Mouse (Mus musculus) kidney, embryonic 15.5 days (tissue): Measurements from ENCODE around the gene Otx1. TPM values are rescaled to one million over a fixed set of nuclear protein-coding genes. Genes with fewer than 3 reads are reported as not detected.

Source experiments
- ATAC-seq: fragments of 200-750 bp; cut with Nextera tagmentation; replicated peaks from 2 replicates; pipeline ENCODE4 v1.8.0; 2017; ENCODE audit warnings: moderate TSS enrichment; ENCODE audit not compliant: low FRiP score
- H3K27ac ChIP-seq: fragments of 300-500 bp; sonication (generic); 2 replicates; pipeline ENCODE4 v1.5.1; 2015; ENCODE audit warnings: mild to moderate bottlenecking, inconsistent platforms
- H3K27me3 ChIP-seq: fragments of 300-500 bp; sonication (generic); 2 replicates; pipeline ENCODE4 v1.6.1; 2015; ENCODE audit warnings: inconsistent platforms
- H3K36me3 ChIP-seq: fragments of 300-500 bp; sonication (generic); 2 replicates; pipeline ENCODE4 v1.6.1; 2015; ENCODE audit warnings: inconsistent platforms
- H3K4me1 ChIP-seq: fragments of 300-500 bp; sonication (generic); 2 replicates; pipeline ENCODE4 v1.6.1; 2015; ENCODE audit warnings: inconsistent platforms
- H3K4me2 ChIP-seq: fragments of 300-500 bp; sonication (generic); 2 replicates; pipeline ENCODE4 v1.6.1; 2015; ENCODE audit warnings: moderate library complexity, mild to moderate bottlenecking, inconsistent platforms
- H3K4me3 ChIP-seq: fragments of 300-500 bp; sonication (generic); replicated peaks from 2 replicates; pipeline ENCODE4 v1.5.1; 2015; ENCODE audit warnings: mild to moderate bottlenecking, inconsistent platforms
- H3K9ac ChIP-seq: fragments of 300-500 bp; sonication (generic); 2 replicates; pipeline ENCODE4 v1.6.1; 2015; ENCODE audit warnings: mild to moderate bottlenecking, inconsistent platforms
- H3K9me3 ChIP-seq: fragments of 300-500 bp; sonication (generic); replicated peaks from 2 replicates; pipeline ENCODE4 v1.6.1; 2016; ENCODE audit warnings: inconsistent platforms
- WGBS: fragments of 180-500 bp; shearing (Covaris S2); methylation state at CpG from one replicate; pipeline ENCODE4 v1.1.7; 2015; ENCODE audit warnings: mixed read lengths; 5-methylcytosine and 5-hydroxymethylcytosine counted together
- polyA plus RNA-seq: library from polyadenylated mRNA; unstranded; fragments of >200 nt; fragmentation: Nextera tagmentation; extraction: Ambion mirVana; gene quantifications from 2 replicates; pipeline ENCODE4 v1.2.1, GENCODE M21; 2015

Otx1 gene
- polyA plus RNA-seq: 0.14 TPM in 1 of 2 replicates, not detected in the other

DNA sequence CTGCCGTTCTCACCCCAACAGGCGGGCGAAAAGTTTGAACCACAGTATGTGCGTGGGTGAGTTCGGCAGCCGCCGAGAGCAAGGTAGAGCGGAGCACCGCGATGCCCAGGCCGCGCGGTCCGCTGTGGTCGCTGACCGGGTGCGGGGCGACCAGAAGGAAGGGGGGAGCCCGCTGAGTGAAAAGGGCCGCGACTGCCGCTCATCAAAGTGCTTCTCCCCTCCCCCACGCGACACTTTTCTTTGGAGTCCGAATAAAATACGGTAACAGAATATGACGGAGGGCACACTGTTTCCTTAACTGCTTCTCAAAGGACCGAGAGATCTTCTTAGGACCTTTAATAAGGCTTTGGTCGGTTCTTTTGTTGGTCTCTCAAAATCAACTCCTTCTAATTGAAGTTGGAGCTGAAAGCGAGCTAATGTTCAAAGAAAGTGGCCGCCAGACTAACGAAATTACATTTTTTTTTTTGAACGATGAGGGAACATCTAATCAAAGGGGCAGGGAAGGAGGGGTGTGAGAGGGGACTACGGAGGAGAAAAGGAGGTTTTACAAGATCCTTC lies at the start of gene Otx1:
Gene Otx1, minus strand, starts transcription at position 115 of the 558 bp plus-strand sequence.
- peak within 1 kb of the TSS; percentile 49 for H3K4me3 ChIP-seq
- H3K9me3 ChIP-seq: no peaks in the 10 kb centered on the region
- under 1% methylated on average over 34 of the region's 34 CpGs for WGBS
- no peak within 1 kb of the TSS for H3K27ac ChIP-seq
- peak within 1 kb of the TSS; percentile 92 for H3K4me2 ChIP-seq
- peaks cover 97% of the 10 kb centered on the region for H3K27me3 ChIP-seq
- ATAC-seq: no peak
- H3K9ac ChIP-seq: peak within 1 kb of the TSS; percentile 32; the same call in 1 of the 2 replicates
- H3K4me1 ChIP-seq: peaks cover 56% of the 10 kb centered on the region
- no peaks in the 10 kb centered on the region for H3K36me3 ChIP-seq

DNA sequence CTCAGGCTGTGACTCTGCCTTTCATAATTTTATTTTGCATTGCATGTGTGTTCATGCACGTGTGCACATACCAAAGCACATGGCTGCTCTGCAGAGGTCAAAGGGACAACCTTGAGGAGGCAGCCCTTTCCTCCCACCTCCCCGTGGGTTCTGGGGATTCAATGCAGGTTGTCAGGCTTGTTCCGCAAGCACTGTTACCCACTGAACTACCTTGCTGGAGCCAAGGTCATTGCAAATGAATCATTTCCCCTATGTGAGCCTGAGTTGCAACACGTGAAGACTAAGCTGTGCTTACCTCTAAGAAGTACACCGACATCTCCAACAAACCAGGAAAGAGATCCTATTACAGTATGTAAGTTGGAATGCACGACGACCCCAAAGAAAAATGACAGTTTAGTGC lies 48.2 kb upstream of the Otx1 start:
- Histone ChIP-seq H3K9me3 (no peaks in the 10 kb centered on the region), H3K4me3 (no peak overlapping the region), H3K4me2 (no peak overlapping the region), H3K27me3 (no peaks in the 10 kb centered on the region), H3K4me1 (no peaks in the 10 kb centered on the region), H3K9ac (no peak overlapping the region), H3K27ac (no peak overlapping the region), H3K36me3 (no peaks in the 10 kb centered on the region)
- 66% methylated on average over 7 of the region's 7 CpGs for WGBS
- ATAC-seq: no peak

DNA sequence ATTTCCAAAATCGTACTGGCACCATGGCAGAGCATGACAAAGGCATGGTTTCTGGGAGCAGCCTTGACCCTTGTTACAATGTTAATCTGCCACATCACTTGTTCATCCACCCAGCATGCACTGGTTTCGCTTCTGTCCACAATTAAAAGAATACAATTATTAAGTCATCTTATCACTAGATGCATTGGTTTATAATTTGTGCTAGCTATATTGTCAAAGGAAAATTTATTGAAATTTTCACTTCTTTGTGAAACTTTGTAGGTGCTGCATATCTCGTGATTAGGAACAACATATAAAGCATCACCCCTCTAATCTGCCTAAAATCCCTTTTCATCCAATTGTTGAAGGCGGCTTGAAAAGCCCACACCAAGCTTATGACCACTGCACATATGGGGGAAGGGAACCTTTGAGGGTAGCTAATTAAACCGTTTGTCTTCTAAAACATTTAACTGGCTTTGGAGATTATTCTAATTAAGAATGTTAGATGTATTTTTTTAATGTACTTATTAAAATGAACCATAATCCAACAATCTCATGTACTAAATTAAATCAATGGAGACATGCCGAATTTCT lies 37.2 kb upstream of the Otx1 start:
- Histone ChIP-seq H3K9ac (no peak overlapping the region), H3K4me1 (no peaks in the 10 kb centered on the region), H3K4me2 (no peak overlapping the region), H3K27me3 (no peaks in the 10 kb centered on the region), H3K27ac (no peak overlapping the region), H3K36me3 (no peaks in the 10 kb centered on the region), H3K4me3 (no peak overlapping the region), H3K9me3 (no peaks in the 10 kb centered on the region)
- 87% methylated on average over 6 of the region's 6 CpGs for WGBS
- ATAC-seq: no peak

DNA sequence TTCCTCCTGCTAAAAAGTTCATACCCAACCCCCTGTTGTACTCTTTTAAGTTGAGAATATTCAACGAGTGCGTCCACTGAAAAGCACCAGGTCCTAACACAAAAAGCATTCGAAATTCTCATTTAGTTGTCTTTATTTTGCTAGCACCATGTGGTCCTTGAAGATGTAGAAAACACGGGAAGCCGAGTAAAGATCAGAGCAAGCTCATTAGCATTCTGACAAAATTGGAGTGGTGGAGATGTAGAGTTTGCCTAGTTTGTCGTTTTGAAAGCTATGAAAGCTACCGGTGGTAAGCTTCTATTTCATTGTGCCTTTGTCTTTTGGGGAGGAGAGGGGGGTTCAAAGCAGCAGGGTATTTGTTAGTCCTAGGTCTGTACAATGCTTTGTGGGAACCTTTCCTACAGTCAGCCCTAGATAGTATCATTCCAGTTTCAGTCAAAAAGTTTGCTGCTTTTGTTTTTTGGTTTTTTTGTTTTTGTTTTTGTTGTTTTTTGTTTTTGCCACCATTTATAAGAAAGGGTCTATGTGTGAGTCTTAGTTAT lies 31.9 kb upstream of the Otx1 start:
- H3K27me3 ChIP-seq: no peaks in the 10 kb centered on the region
- H3K36me3 ChIP-seq: no peaks in the 10 kb centered on the region

DNA sequence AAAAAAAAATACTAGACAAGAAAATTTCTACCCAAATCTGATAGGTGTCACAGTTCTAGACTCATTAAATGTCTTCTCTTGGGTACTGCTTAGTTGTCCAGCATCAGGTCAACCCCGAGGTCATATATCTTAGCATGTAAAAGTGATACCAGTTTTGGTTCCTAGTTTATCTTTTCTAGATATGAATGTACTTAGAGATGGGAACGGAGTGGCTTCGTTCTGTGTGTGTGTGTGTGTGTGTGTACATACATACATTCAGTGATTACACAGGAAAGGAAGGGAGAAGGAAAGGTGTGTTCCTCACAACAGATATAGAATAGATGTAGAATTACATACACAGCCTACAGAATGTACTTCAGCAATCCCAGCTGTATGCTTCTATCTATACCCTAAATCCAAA lies 30.9 kb upstream of the Otx1 start:
- no peak overlapping the region for H3K4me3 ChIP-seq
- no peaks in the 10 kb centered on the region for H3K27me3 ChIP-seq
- no peak overlapping the region for H3K4me2 ChIP-seq
- no peak overlapping the region for H3K27ac ChIP-seq
- ATAC-seq: no peak
- no peaks in the 10 kb centered on the region for H3K9me3 ChIP-seq
- no peaks in the 10 kb centered on the region for H3K4me1 ChIP-seq
- 98% methylated on average over 3 of the region's 3 CpGs for WGBS
- no peaks in the 10 kb centered on the region for H3K36me3 ChIP-seq
- H3K9ac ChIP-seq: no peak overlapping the region

More for the DNA sequence above, 31.9 kb upstream of the Otx1 start:
- H3K4me1 ChIP-seq: no peaks in the 10 kb centered on the region
- H3K9me3 ChIP-seq: no peaks in the 10 kb centered on the region
- ATAC-seq: no peak
- no peak overlapping the region for H3K9ac ChIP-seq
- no peak overlapping the region for H3K4me3 ChIP-seq
- 57% methylated on average over 7 of the region's 7 CpGs for WGBS
- no peak overlapping the region for H3K4me2 ChIP-seq
- no peak overlapping the region for H3K27ac ChIP-seq

DNA sequence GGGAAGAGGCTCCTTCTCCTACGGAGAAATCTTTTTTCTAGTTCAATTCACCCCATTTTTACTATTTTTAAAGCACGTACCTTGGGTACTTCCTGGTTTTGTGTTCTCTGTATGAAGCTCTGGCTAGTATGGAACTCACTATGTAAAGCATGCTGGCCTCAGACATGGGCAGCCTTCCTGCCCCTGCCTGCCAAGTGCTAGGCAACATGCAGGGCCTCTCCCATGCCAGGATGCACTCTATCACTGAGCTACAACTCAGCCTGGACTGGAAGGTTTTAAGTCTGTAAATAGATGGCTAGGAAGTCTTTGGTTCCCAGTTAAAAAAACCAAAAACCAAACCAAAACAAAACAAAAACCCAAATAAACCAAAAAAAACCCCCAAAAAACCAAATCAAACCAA lies 17.9 kb upstream of the Otx1 start:
- Histone ChIP-seq H3K27me3 (no peaks in the 10 kb centered on the region), H3K27ac (no peak overlapping the region), H3K36me3 (peaks cover 4% of the 10 kb centered on the region; the same call in 1 of the 2 replicates), H3K9ac (no peak overlapping the region), H3K4me3 (no peak overlapping the region), H3K4me1 (no peaks in the 10 kb centered on the region), H3K4me2 (no peak overlapping the region), H3K9me3 (no peaks in the 10 kb centered on the region)
- 87% methylated on average over 2 of the region's 2 CpGs for WGBS
- ATAC-seq: no peak

DNA sequence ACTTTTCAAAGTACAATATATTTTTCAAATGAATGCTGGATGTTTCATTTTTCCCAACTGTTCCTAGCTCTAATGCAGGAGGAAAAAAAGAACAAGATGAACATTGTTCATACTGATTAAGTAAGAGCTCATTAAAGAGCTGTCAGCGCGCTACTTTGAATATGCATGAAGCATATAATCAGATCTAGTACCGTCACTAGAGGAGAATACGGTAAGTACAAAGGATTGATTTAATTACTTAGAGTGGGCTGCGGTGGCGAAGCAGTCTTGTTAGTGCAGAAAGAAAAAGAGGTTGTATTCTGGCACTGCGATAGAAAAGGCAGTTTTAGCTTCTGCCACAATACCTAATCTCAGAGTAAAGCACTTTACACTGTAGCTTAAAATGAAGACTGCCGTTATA lies 14.7 kb upstream of the Otx1 start:
- Histone ChIP-seq H3K9ac (no peak overlapping the region), H3K27ac (no peak overlapping the region), H3K36me3 (peaks cover 4% of the 10 kb centered on the region; the same call in 1 of the 2 replicates), H3K27me3 (no peaks in the 10 kb centered on the region), H3K4me2 (no peak overlapping the region), H3K4me1 (no peaks in the 10 kb centered on the region), H3K9me3 (no peaks in the 10 kb centered on the region), H3K4me3 (no peak overlapping the region)
- ATAC-seq: no peak
- WGBS: 69% methylated on average over 8 of the region's 8 CpGs

DNA sequence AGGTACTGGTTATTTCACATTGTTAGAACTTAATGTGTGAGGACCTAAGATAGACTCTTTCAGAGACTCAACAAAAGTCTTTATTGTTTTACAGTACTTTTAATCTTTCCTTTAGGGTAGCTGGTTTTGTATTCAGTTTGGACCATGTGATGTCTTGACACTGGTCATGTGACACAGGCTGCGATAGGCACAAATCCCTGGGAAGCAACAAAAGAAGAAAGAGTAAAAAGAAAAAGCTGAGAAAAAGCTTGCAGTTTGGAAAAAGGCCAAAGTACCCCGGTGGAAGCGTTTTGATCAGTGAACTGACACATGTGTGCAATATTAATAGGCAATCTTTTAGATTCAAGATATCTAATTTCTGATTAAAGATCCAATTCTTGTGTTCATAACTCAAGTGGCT lies 13.6 kb upstream of the Otx1 start:
- H3K4me3 ChIP-seq: no peak overlapping the region
- H3K9me3 ChIP-seq: no peaks in the 10 kb centered on the region
- no peak overlapping the region for H3K4me2 ChIP-seq
- H3K9ac ChIP-seq: no peak overlapping the region
- no peak for ATAC-seq
- H3K27ac ChIP-seq: no peak overlapping the region
- no peaks in the 10 kb centered on the region for H3K4me1 ChIP-seq
- H3K36me3 ChIP-seq: peaks cover 3% of the 10 kb centered on the region; the same call in 1 of the 2 replicates
- peaks cover under 1% of the 10 kb centered on the region for H3K27me3 ChIP-seq
- WGBS: 81% methylated on average over 3 of the region's 3 CpGs

DNA sequence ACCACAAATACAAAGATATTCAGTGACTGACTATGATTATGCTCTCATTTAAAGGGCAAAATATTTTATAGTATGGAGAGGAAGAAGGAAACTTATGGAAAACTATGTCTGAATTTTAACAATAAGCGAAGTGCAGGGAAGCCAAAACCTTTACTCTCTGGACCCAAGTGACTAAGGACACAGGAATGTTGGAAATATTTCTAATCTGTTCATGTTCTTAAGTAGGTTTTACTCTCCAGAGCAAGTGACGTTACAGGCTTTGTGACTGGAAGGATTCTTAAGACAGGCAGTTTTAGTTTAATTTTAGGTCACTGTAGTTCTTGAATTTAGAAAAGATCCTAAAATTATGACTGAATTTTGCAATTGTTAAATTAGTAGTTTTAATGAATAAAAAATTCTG lies 6.1 kb upstream of the Otx1 start:
- H3K4me3 ChIP-seq: no peak overlapping the region
- peaks cover 67% of the 10 kb centered on the region for H3K27me3 ChIP-seq
- no peak overlapping the region for H3K9ac ChIP-seq
- H3K27ac ChIP-seq: no peak overlapping the region
- H3K4me2 ChIP-seq: no peak overlapping the region
- H3K4me1 ChIP-seq: peaks cover 18% of the 10 kb centered on the region
- WGBS: 22% methylated on average over 2 of the region's 2 CpGs
- no peaks in the 10 kb centered on the region for H3K36me3 ChIP-seq
- no peak for ATAC-seq
- H3K9me3 ChIP-seq: no peaks in the 10 kb centered on the region

DNA sequence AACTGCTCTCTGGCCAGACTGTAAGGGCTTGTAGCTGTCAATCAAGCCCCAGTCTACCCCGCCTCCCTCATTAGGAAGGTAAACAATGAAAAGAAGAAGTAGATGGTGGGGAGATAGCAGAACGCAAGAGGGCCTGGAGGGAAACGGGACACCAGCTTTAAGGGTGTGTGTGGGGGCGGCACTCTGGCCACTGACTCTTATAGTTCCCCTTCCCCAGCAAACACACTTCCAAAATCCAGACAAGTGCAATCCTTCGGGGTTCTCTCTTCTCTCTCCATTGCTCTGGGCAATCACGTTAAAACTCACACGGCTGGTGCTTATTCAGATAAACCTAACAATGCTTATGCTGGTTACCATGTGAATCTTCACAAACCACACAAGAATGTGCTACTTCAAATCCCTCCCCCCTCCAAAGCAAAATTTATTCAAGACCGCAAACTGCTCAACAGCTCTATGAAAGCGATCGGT lies 5.5 kb upstream of the Otx1 start:
- H3K27me3 ChIP-seq: peaks cover 74% of the 10 kb centered on the region
- no peaks in the 10 kb centered on the region for H3K36me3 ChIP-seq
- no peak overlapping the region for H3K9ac ChIP-seq
- peaks cover 24% of the 10 kb centered on the region for H3K4me1 ChIP-seq
- H3K4me3 ChIP-seq: no peak overlapping the region
- ATAC-seq: no peak
- no peak overlapping the region for H3K4me2 ChIP-seq
- 7% methylated on average over 10 of the region's 10 CpGs for WGBS
- no peaks in the 10 kb centered on the region for H3K9me3 ChIP-seq
- H3K27ac ChIP-seq: no peak overlapping the region

DNA sequence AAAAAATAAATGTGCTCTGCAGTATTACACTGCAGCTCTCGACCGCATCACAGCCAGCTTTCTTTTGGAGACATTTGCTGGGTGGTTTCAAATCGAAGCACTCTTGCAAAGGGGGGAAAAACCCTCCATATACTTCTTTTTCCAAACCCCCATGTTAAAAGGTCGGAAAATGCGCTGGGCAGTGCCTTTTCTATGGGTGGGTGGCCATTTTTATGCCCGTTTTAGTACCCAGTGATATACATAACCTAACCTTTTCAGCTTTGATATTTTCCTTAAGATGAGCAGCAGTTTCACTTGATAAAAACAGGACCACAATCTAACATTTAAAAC lies 5.0 kb upstream of the Otx1 start:
- Histone ChIP-seq H3K27me3 (peaks cover 78% of the 10 kb centered on the region), H3K36me3 (no peaks in the 10 kb centered on the region), H3K4me3 (no peak overlapping the region), H3K4me2 (no peak overlapping the region), H3K4me1 (peaks cover 27% of the 10 kb centered on the region), H3K9me3 (no peaks in the 10 kb centered on the region), H3K9ac (no peak overlapping the region), H3K27ac (no peak overlapping the region)
- no peak for ATAC-seq
- 8% methylated on average over 6 of the region's 6 CpGs for WGBS

DNA sequence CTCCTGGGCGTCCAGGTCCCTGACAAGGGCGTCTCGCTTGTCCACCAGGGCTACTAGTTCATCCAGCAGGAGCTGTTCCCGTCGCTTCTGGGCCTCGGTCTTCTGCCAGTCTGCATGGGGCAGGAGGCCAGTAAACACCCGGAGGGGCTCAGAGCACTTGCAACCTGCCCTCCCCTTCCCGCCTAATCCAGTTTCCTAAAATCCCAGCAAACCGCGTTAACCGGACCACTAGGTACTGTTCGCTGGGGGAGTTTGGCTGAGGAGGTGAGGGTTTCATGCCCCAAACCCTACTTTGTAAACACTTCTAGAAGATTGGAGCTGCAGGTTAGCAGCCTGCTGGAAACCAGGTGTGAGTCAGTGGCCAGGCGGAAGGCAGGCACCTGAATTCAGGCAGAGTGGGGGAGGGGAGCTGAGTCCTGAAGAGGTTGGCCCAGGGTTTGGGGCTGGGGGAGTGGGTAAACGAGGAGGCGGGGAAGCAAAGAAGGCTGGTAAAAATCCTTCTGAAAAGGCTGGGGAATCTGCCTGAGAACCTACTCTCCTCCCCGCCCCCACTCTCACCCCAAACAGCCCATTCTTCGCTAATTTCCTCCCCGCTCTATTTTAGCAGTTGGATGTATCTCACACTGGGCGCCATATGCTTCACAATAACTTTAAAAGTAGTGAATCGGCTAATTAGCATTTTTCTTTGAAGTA lies 4.5 kb upstream of the Otx1 start:
- H3K9me3 ChIP-seq: no peaks in the 10 kb centered on the region
- H3K36me3 ChIP-seq: no peaks in the 10 kb centered on the region
- no peak overlapping the region for H3K4me3 ChIP-seq
- H3K9ac ChIP-seq: no peak overlapping the region
- H3K4me1 ChIP-seq: peaks cover 30% of the 10 kb centered on the region
- H3K4me2 ChIP-seq: no peak overlapping the region
- H3K27me3 ChIP-seq: peaks cover 82% of the 10 kb centered on the region
- no peak overlapping the region for H3K27ac ChIP-seq
- ATAC-seq: 0 out of 2 replicates have a peak, but pooled peaks have one; percentile 10
- WGBS: 13% methylated on average over 20 of the region's 20 CpGs
